Mouse (Mus musculus) ovary, postnatal 36 days (tissue): ENCODE measurements around the gene Klhl29.

Experiments
- DNase-seq: peaks from one replicate; pipeline ENCODE4 v3.0.0; 2022; ENCODE audit warnings: low spot score, mixed read lengths

The Klhl29 gene

DNA sequence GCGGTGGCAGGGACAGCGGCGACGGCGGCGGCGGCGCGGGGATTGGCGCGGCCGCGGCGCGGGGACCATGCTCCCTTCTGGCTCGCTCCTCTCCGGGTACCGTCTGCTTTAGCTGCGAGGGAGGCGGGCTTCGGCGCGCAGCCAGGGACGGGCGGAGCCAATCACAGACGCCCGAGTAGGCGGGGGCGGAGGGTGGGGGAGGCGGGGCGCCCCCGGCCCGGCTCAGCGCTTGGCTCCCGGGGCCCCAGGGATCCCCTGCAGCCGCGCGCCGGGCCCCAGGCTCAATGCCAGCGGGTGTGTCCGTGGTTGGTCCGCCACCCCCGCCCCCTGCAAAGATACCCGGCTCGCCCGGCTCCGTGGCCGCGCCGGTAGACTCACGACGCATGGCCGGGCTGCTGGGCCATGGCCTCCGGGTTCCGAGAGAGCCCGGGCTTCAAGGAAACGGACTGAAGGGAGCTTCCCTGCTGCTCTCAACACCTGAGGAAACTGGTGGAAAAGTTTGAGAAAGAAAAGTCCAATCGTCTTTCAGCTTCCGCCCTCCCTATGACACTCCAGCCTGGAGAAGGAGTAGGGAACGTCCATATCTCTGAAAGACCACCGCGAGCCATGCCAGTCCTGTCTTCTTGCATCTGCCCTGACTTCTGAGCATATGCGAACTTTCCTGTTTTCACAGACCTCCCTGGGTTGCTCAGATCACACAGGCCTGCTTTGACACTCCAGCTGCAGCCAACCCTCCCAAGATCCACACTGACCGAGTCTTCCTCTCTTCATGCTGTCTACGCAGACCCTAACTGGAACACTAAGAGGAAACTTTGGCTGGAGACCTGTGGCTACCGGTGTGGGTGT, at the start of gene Klhl29:
Gene Klhl29, minus strand, starts transcription at position 67 of the 846 bp plus-strand sequence.
- peak; percentile 87 for DNase-seq

DNA sequence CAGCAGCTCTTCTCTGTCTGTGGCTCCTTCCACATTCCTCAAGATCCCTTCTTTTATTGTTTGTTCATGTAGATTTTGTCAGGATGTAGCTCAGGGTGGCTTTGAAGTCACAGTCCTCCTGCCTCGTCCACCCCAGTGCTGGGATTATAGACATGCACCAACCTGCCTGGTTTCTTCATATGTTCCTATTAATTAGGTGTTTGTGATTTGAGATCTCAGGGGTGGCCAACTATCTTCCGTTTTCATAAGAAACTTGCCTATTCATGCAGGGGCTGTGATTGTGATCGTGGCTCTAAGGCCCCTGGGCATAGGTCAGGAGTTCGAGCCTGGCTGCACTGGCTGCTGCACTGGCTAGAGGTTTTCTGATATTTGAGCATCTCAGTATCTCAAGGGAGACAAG, 49.8 kb upstream of the Klhl29 start:
- no peak for DNase-seq

DNA sequence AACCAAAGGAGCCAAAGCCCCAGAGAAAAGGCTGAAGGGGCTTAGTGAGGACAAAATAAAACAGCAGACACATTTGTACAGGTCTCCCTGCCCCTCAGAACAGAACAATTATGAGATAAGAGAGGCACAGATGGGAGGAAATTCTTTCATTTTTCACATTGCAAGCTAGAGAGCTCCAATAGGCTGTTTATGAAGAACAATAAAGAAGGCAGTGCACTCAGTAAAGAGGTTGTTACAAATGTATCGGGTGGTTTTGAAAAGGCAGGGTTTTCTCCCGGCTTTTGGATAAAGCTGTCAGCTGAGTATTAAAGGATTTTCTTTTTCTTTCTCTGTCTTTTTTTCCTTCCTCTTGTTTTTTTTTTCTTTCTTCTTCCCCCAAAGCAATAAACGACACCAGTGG, 40.3 kb upstream of the Klhl29 start:
- DNase-seq, result no peak

DNA sequence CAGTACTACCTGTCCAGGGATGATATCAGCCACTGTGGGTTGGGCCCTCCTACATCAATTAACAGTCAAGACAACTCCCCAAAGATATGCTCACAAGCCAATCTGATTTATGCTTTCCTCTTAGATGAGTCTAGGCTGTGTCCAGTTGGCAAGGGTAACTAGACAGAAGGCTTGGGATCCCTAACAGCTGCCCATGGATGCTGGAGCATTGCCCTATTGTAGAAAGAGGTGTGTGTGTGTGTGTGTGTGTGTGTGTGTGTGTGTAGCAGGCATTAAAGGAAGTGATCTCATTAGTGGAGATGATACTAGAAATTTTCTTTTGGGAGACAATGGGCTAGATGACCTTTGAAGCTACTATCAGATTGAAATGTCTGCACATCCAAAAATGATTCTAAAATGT, 38.5 kb upstream of the Klhl29 start:
- no peak for DNase-seq

DNA sequence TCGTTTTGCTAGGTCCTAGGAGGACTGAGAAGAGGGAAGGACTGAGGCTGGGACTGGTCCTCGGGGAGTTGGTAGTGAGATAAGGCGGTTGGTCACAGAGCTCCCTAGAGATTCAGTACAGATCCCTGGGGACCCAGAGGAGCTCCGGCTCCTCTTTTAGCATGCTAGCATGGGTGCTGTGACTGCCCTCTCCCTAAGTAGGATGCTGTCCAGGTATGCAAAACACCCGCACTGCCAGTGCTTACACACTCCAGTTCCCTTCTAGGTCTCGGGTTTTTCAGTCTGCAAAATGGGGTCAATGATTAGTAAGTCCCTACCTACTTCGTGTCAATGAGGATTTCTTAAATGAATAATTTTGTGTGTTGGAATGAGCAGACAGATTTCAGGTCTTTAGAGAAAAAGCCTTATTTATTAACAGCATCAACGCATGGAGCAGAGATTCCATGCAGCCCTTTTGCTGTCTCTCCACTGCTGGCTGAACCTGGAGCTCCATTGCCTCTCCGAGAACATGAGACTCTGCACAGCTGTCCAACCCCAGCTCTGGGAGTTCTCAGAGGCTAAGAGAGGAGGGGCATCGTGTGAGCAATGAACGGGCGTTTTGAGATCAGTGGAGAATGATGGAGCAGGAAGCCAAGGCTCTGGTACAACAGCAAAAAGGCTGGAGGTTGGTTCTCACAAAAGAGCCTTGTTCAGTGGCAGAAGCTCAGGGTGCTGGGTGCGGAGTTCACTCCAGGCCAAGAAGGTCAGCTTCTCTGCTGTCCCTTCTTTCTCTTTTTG, 36.5 kb upstream of the Klhl29 start:
- no peak for DNase-seq

DNA sequence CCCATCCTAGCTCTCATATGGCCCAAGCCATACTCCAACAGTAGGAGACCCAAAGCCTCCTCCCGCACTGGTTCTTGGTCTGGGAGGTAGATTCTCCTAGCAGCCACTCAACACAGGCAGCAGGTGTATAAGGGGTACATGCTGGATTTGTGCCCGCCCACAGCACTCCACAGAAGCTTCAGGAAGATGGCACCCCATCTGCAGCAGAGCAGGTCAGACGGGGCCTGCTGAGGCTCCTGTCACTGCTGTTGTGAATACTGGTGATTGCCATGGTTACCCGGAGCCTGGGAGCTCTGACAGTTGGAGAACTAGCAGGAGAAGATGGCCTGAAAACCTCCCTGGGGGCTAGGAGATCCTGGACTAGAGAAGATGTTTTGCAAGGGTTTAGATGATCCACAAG, 35.9 kb upstream of the Klhl29 start:
- no peak for DNase-seq

DNA sequence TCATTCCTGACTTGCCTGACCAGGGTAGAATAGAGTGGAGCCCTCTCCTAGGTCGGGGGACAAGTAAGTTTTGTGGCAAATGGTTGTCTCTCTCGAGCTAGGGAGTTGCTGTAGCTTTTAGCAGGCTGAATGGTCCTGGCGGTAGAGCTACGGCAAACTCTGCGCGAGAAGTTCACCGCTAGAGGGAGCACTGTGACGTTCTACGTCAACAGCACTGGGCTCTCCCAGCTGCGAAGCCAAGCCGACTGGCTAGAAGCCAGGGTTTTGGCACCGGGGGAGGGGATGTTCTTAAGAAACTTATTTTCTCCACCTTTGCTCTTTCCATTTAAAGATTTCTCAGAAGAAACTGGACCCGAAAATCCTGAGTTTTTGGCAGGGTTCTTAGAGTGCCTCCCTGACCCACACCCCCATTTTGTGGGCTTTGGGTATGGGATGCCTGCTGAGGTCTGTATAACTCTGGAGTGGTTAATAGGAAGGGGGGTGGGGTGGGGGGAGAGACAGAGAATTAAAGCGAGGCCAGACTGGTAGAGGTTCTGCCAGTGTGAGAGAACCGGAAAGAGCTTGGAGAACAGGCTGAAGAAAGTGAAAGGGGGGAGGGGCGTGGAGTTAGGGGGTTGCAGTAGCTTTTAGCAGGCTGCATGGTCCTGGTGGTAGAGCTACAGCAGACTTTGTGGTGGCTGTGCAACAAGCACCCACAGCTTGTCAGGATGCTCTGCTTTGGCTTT, 35.1 kb upstream of the Klhl29 start:
- peak; percentile 84 for DNase-seq

DNA sequence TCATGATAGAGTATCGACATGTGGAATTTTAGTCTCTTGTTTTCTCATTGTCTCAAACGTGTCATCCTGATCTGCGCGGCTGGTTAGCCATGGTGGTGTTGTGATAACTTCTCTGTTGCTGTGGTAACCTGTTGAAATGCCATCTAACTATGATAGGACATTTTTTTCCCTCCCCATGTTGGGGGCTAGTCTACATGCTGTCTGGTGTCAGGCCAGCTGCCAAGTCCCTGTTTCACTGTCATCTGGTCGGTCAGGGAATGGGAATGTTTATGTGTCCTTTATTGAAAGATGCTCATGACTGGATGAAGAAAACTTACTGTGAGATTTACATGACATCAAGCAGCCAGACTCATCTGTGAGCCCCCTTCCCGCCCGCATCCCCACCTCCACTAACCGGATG, 31.7 kb upstream of the Klhl29 start:
- no peak for DNase-seq

DNA sequence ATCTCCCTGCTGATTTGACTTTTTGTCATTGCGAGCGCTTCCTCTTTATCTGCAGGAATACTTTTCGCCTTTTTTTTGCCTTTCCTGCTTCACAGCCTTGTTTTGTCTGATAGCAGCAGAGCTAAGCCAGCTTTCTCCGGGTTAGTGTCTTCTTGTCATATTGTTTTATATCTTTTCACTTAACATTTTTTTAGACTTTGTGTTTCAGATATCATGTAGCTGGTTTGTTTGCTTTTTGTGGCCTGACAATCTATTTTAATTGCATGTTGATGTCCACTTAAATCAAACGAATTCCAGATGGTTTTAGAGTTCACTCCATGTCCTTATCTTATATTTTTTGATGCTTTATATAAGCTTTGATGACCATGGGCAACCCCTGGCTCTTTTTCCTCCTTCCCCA, 21.9 kb upstream of the Klhl29 start:
- DNase-seq, result no peak

DNA sequence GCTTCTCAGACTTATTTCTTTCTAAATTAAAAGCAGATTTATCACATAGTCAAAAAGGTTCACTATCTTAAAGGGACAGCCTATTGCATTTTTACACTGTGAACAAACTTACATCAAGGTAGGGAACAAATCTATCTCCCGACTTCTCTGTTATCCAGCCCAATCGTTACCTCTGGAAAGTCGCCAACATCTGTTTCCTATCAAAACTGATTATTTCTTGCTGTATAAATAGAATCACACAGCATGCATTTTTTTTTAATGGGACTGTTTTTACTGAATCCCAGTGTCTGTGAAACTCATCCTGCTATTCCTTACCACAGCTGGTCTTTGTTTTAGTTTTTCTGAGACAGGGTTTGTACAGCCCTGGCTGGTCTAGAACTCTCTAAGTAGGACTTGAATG, 19.7 kb upstream of the Klhl29 start:
- DNase-seq, result no peak

DNA sequence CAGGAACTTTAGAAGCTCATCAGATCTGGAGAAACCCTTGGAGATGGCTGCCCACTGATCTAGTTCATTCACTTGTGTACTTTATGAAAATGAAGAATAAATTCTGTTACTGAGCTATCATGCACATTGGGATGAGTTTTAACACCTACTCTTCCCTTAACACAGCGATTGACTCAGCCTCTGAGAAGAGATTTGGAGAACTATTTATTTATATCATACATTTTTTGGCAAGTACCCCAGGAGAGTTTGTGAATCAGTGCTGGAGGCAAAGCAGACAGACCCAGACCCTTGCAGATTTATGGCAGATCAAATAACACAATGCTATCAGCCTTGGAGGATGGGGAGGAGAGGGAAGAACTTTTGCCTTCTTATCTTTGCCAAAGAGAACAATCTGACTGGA, 11.6 kb upstream of the Klhl29 start:
- no peak for DNase-seq

DNA sequence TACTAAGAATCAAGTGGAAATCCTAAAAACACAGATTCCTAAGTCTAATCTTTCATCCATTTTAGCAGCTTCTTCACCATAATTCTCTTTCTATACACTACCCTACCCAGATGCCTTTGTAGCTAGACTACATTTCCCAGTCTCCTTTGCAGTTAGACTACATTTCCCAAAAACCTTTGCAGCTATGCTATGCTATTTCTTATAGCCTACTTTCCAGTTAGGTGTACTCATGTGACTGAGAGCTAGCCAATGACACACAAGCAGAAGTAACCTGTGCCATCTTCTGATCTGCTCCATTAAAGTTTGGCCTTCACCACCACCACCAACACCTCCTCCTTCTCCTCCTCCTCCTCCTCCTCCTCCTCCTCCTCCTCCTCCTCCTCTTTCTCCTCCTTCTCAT, 11.2 kb upstream of the Klhl29 start:
- no peak for DNase-seq

DNA sequence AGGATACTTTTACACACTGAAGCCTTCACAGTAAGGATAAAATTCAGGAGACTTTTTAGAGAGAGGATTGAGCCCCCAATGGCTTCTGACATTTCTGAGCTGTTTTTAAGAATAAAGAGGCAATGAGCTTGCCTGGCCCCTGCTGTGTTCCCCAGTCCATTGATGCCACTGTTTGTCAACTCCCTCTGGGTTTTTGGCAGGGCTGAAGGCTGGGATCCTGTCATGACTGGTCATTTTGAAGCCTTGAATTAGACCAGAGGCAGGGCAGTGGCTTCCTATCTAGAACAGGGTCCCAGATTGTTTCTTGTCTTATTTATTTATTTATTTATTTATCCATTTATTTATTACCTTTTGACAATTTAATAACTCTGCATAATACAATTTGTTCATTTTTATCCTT, 6.2 kb upstream of the Klhl29 start:
- no peak for DNase-seq

DNA sequence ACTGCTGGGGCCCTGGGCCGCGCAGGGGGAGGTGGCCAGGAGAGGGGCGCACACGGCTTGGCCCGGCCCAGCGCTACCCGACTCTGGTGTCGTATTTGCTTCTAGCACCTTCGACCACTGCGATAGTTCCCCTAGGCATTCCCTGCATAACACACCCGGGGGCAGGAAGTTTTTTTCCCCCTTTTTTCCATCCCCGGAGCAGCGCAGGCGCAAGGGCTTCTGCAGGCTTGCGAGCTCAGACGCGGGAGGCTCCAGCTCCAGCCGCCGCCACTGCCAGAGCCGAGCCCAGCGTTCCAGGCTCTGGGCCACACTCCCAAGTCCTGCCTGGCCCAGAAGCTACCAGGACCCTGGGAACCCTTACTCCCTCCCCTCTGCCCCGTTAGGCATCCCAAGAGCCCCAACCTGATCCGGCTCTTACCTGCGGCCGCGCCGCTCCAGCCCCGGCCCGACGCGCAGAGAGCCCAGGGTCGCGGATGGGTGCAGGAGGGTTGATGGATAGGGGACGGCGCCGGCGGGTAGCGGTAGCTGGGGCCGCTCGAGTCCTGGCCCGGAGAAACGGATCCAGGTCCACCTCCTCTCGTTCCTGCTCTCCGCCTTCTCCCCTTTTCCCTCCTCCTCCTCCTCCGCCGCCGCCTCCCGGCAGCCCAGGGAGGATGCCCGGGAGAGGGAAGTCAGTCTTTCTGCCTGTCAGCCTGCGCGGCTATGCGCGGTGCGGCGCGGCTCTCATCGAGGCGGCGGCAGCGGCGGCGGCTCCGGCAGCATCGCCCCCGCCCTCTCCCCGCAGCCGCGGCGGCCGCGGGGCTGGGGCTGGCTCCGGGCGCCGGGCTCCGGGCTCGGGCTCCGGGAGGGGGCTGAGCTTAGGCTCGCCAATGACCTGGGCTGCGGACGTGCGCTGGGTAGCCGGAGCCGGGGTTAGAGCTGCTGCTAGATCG, 532 bp downstream of the Klhl29 start:
- DNase-seq, result peak; percentile 25

DNA sequence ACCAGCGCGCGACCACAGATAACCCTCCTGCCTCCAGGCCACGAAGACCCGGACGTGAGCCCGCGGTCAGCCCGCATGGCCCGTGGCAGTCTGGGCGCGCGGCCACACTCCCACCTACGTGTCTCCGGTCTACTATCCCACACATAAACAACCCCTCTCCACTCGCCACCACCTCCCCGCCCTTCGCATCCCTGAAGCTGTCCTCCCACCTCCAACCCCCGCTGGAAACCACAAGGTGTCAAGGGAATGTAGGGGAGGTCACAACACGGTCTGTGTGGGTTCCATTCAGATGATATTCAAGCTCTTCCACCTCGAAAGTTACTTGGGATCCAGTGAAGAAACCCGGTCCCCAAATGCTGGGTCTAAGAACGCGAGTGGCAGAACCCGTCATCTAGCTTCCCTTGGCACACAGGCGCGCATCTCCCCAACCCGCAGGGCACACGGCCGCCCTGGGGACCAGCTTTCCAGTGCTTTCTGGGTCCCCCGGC, 1.2 kb downstream of the Klhl29 start:
- no peak for DNase-seq

DNA sequence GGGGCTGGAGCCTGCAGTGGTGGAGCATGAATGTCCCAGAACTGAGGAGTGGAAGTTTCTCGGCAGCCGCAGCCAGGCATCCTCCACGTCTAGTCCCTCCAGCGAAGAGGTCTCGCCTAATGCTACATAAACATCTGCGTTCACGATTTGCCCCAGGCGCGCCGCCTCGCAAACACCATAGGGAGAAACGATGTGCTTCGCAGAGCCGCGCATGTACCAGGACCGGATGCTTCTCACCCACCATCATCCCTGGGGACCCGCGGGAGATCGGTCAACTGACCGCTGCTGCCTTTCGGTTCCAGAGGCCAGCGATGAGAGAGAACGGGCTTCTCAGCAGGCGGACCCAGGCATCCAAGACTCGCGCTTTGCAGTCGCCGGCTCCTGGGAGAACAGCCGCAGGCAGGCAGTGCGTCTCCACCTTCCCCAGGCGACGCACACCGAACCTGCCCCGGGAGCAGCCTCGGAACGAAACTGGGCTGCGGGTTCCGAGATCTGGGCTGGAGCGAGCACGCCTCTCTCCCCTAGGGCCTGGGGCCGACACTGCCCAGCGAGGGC, 1.8 kb downstream of the Klhl29 start:
- peak; percentile 17 for DNase-seq

DNA sequence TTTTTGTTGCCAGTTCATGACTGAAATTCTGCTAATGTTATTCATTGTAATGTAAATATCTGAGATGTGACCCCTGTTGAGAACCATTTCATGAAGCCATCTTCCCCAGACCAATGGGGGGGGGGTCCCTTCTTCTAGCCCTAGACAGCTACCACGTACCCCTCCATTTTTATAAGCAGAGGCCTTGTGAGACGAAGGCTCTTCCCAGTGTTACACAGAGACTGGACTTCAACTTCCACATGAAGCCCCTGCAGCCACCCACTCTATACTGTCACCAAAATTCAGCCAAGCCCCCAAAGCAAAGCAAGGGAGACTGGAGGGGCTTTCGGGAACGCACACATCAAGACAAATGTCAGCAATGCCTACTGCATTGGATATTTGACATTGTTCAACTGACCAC, 6.1 kb downstream of the Klhl29 start:
- DNase-seq, result no peak

DNA sequence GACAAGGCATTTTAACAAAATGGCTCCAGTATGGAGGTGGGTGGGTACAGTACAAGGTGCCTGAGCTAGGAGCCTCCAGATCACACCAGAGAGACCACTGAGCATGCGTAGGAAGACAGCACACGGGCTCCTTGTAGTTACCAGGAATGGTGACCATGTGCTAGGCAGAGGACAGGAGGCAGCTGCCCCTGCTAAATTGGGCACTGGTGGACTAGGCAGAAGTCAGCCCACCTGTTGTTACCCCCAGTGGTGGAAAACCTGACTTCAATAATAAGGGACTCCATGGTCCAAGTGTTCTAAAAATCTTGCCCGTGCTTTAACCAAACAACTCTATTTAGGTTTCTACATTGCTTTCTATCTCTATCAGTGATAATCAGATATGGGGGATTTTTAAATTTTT, 10.6 kb downstream of the Klhl29 start:
- DNase-seq, result no peak

DNA sequence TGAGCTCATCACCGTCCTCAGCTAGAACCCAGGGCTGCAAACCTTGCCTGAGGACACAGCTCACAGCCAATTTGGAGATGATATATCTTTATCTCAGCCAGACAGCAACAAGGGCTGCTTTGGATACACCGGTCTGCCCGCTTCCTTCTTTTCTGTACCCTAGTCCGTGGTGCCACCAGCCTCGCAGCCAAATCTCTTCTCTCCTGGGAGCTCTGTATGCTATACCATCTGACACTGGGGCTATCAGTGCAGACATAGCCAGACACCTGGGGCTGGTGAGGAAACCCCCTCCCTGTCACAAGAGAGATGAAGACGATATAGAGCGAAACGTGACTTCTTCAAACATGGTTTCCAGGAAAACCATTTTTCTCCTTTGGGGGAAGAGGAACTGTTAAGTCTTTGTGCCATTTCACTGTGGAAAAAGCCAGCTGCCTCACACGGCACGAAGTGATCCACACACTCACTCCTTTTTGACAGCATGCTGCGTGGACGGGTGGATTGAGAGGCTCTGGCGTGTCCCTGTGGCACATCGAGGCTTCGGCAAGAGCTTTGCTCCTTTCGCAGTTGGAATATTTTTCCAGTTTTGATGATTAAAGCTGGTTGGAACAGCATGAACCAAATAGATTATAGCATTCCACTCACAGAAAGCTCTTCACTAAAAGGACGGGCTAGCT, 11.4 kb downstream of the Klhl29 start:
- DNase-seq, result no peak

DNA sequence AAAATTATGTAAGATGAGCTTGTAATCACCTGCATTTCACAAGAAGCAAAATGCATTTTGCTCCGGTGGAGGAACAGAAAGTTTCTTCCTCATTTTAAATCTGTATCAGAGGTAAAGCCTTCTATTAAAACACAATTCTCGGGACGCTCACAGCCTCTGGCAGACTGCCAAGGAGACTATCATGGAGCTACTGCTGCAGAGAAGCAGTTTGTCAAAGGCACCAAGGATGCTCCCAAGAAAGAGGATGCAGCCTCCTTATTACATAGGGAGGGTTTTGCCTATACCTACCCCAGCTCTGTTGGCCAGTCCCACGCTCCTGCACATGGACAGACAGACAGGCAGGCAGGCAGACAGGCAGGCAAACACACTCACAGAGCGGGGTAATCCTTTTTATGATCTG, 16.4 kb downstream of the Klhl29 start:
- DNase-seq, result peak; percentile 13

DNA sequence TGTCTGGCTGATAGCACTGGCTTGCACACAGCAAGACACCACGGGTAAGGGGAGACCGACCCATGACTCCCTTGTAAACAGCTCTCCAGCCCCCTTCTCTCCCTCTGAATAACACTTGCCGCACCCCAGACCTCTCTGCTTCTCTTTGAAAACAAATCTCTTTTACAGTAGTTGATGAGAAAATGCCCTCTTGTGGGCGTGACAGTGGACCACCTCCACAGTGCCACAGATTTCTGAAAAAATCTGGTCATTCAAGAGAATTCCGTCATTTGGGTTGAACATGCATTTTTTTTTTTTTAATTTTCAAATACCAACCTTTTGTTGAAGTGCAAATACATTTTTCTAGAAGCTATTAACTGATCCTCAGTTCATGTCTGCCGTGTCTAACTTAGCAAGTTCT, 17.0 kb downstream of the Klhl29 start:
- DNase-seq, result no peak
